Mouse (Mus musculus): Measurements from ENCODE around the gene Celf1. TPM values are rescaled to one million over a fixed set of nuclear protein-coding genes. Genes with fewer than 3 reads are reported as not detected.
A peak's percentile ranks its signal among the peaks of the same experiment; 100 is the strongest.

The Celf1 gene
- polyA plus RNA-seq, 1 experiment from 2014 or later = 29.4 TPM

GRCm38 (mm10) chr2:91027391-91028214 lies 87.4 kb downstream of the Celf1 start:
- no peaks in the 10 kb centered on the region for H3K9me3 ChIP-seq (ENCODE audit: low read length)
- peak overlapping the region; percentile 41 for H3K4me3 ChIP-seq (ENCODE audit: low read depth, low read length)
- TF ChIP-seq CTCF (IDR thresholded peaks at IDR 0.05; ENCODE audit: low read depth) (no peak), EP300 (IDR thresholded peaks at IDR 0.05; ENCODE audit: low read depth) (peak; percentile 91)
- ATAC-seq = peak; percentile 71
- H3K4me2 ChIP-seq (ENCODE audit: low read depth, low read length) = peak overlapping the region; percentile 63
- H3K9ac ChIP-seq (replicated peaks) = peak overlapping the region; percentile 55
- H3K36me3 ChIP-seq (replicated peaks; ENCODE audit: insufficient read depth, low read length) = no peaks in the 10 kb centered on the region
- H3K27me3 ChIP-seq (ENCODE audit: insufficient read depth, low read length) = no peaks in the 10 kb centered on the region
- peak overlapping the region; percentile 72 for H3K27ac ChIP-seq (ENCODE audit: low read depth)
- peaks cover 20% of the 10 kb centered on the region for H3K4me1 ChIP-seq (ENCODE audit: insufficient read depth)
- no peak for DNase-seq
- 58% methylated on average over 9 of the region's 9 CpGs for WGBS (ENCODE audit: insufficient replicate concordance)

- H3K36me3 ChIP-seq (replicated peaks; ENCODE audit: insufficient read depth, low read length) = no peaks in the 10 kb centered on the region
- H3K27ac ChIP-seq (ENCODE audit: low read depth) = no peak overlapping the region
- H3K4me1 ChIP-seq (ENCODE audit: insufficient read depth) = peaks cover 15% of the 10 kb centered on the region; the same call in 1 of the 2 replicates
- no peaks in the 10 kb centered on the region for H3K27me3 ChIP-seq (ENCODE audit: insufficient read depth, low read length)
- H3K9me3 ChIP-seq (ENCODE audit: low read length) = no peaks in the 10 kb centered on the region
- H3K4me3 ChIP-seq (ENCODE audit: low read depth, low read length) = no peak overlapping the region
- no peak overlapping the region for H3K9ac ChIP-seq (replicated peaks)
- no peak overlapping the region for H3K4me2 ChIP-seq (ENCODE audit: low read depth, low read length)
- TF ChIP-seq EP300 (IDR thresholded peaks at IDR 0.05; ENCODE audit: low read depth) (no peak), CTCF (IDR thresholded peaks at IDR 0.05; ENCODE audit: low read depth) (no peak)
- ATAC-seq (no peak), DNase-seq (no peak)
- WGBS (ENCODE audit: insufficient replicate concordance) = 80% methylated on average over 4 of the region's 4 CpGs
Observed at GRCm38 (mm10) chr2:91031216-91031615, 91.0 kb downstream of the Celf1 start.

GRCm38 (mm10) chr2:91033000-91033399 lies 92.8 kb downstream of the Celf1 start:
- Histone ChIP-seq H3K4me2 (ENCODE audit: low read depth, low read length) (no peak overlapping the region), H3K27ac (ENCODE audit: low read depth) (no peak overlapping the region), H3K27me3 (ENCODE audit: insufficient read depth, low read length) (no peaks in the 10 kb centered on the region), H3K36me3 (replicated peaks; ENCODE audit: insufficient read depth, low read length) (no peaks in the 10 kb centered on the region), H3K4me3 (ENCODE audit: low read depth, low read length) (no peak overlapping the region), H3K9me3 (ENCODE audit: low read length) (no peaks in the 10 kb centered on the region), H3K9ac (replicated peaks) (no peak overlapping the region), H3K4me1 (ENCODE audit: insufficient read depth) (peaks cover 6% of the 10 kb centered on the region; the same call in 1 of the 2 replicates)
- WGBS (ENCODE audit: insufficient replicate concordance) = 14% methylated on average over 3 of the region's 3 CpGs
- DNase-seq (no peak), ATAC-seq (0 out of 2 replicates have a peak, but pooled peaks have one; percentile 22)
- TF ChIP-seq EP300 (IDR thresholded peaks at IDR 0.05; ENCODE audit: low read depth) (no peak), CTCF (IDR thresholded peaks at IDR 0.05; ENCODE audit: low read depth) (peak; percentile 55)

GRCm38 (mm10) chr2:91035385-91035784 lies 95.2 kb downstream of the Celf1 start, which contains the start of gene Rapsn:
Rapsn (plus strand) TSS chr2:91035620.
- H3K27me3 ChIP-seq (ENCODE audit: insufficient read depth, low read length) = no peaks in the 10 kb centered on the region
- WGBS (ENCODE audit: insufficient replicate concordance) = 64% methylated on average over 9 of the region's 9 CpGs
- H3K36me3 ChIP-seq (replicated peaks; ENCODE audit: insufficient read depth, low read length) = no peaks in the 10 kb centered on the region
- H3K4me2 ChIP-seq (ENCODE audit: low read depth, low read length) = no peak within 1 kb of the TSS
- peak; percentile 8; the same call in 1 of the 2 replicates for ATAC-seq
- no peak within 1 kb of the TSS for H3K9ac ChIP-seq (replicated peaks)
- no peaks in the 10 kb centered on the region for H3K4me1 ChIP-seq (ENCODE audit: insufficient read depth)
- no peak within 1 kb of the TSS for H3K4me3 ChIP-seq (ENCODE audit: low read depth, low read length)
- no peak for DNase-seq
- H3K9me3 ChIP-seq (ENCODE audit: low read length) = no peaks in the 10 kb centered on the region
- no peak within 1 kb of the TSS for H3K27ac ChIP-seq (ENCODE audit: low read depth)
- TF ChIP-seq EP300 (IDR thresholded peaks at IDR 0.05; ENCODE audit: low read depth) (no peak), CTCF (IDR thresholded peaks at IDR 0.05; ENCODE audit: low read depth) (no peak)

- no peak overlapping the region for H3K27ac ChIP-seq (ENCODE audit: low read depth)
- DNase-seq (no peak), ATAC-seq (no peak)
- 78% methylated on average over 8 of the region's 8 CpGs for WGBS (ENCODE audit: insufficient replicate concordance)
- TF ChIP-seq EP300 (IDR thresholded peaks at IDR 0.05; ENCODE audit: low read depth) = no peak
- no peak for TF ChIP-seq CTCF (IDR thresholded peaks at IDR 0.05; ENCODE audit: low read depth)
- no peak overlapping the region for H3K4me2 ChIP-seq (ENCODE audit: low read depth, low read length)
- H3K9ac ChIP-seq (replicated peaks) = no peak overlapping the region
- no peaks in the 10 kb centered on the region for H3K27me3 ChIP-seq (ENCODE audit: insufficient read depth, low read length)
- no peaks in the 10 kb centered on the region for H3K9me3 ChIP-seq (ENCODE audit: low read length)
- H3K4me3 ChIP-seq (ENCODE audit: low read depth, low read length) = no peak overlapping the region
- no peaks in the 10 kb centered on the region for H3K36me3 ChIP-seq (replicated peaks; ENCODE audit: insufficient read depth, low read length)
- H3K4me1 ChIP-seq (ENCODE audit: insufficient read depth) = peaks cover 3% of the 10 kb centered on the region; the same call in 1 of the 2 replicates
Observed at GRCm38 (mm10) chr2:91041786-91042185, 101.6 kb downstream of the Celf1 start.

- DNase-seq = peak; percentile 37
Observed at GRCm38 (mm10) chr2:91042651-91043398, 102.6 kb downstream of the Celf1 start.

More at GRCm38 (mm10) chr2:91042651-91043398, 102.6 kb downstream of the Celf1 start:
- Histone ChIP-seq H3K9me3 (ENCODE audit: low read length) (no peaks in the 10 kb centered on the region), H3K4me2 (ENCODE audit: low read depth, low read length) (peak overlapping the region; percentile 36), H3K27ac (ENCODE audit: low read depth) (no peak overlapping the region), H3K9ac (replicated peaks) (no peak overlapping the region), H3K4me3 (ENCODE audit: low read depth, low read length) (no peak overlapping the region), H3K27me3 (ENCODE audit: insufficient read depth, low read length) (no peaks in the 10 kb centered on the region), H3K4me1 (ENCODE audit: insufficient read depth) (peaks cover 3% of the 10 kb centered on the region; the same call in 1 of the 2 replicates), H3K36me3 (replicated peaks; ENCODE audit: insufficient read depth, low read length) (no peaks in the 10 kb centered on the region)
- TF ChIP-seq CTCF (IDR thresholded peaks at IDR 0.05; ENCODE audit: low read depth) (no peak), EP300 (IDR thresholded peaks at IDR 0.05; ENCODE audit: low read depth) (no peak)
- peak; percentile 76 for ATAC-seq
- WGBS (ENCODE audit: insufficient replicate concordance) = 45% methylated on average over 21 of the region's 21 CpGs
